Mouse (Mus musculus) kidney, adult 2 months (tissue): Measurements from ENCODE around the gene Etl4. TPM values are rescaled to one million over a fixed set of nuclear protein-coding genes. Genes with fewer than 3 reads are reported as not detected.
A peak's percentile ranks its signal among the peaks of the same experiment; 100 is the strongest.

Experiments used
- DNase-seq: peaks from one replicate; pipeline ENCODE4 v3.0.0; 2021
- H3K27ac ChIP-seq: fragments of 200-500 bp; 2 replicates; pipeline ENCODE4 v1.5.1; 2012; ENCODE audit warnings: low read depth, low read length, control low read depth, inconsistent platforms; ENCODE audit not compliant: insufficient read depth
- H3K27me3 ChIP-seq: fragments of 200-500 bp; replicated peaks from 2 replicates; pipeline ENCODE4 v1.6.1; 2012; ENCODE audit warnings: mild to moderate bottlenecking, moderate library complexity, low read length, inconsistent platforms; ENCODE audit not compliant: control insufficient read depth, insufficient read depth
- H3K36me3 ChIP-seq: fragments of 200-500 bp; 2 replicates; pipeline ENCODE4 v1.6.1; 2012; ENCODE audit warnings: mild to moderate bottlenecking, moderate library complexity, low read length, inconsistent platforms; ENCODE audit not compliant: control insufficient read depth, insufficient read depth
- H3K4me1 ChIP-seq: fragments of 200-500 bp; 2 replicates; pipeline ENCODE4 v1.6.1; 2011; ENCODE audit warnings: low read length; ENCODE audit not compliant: control insufficient read depth, insufficient read depth
- H3K4me3 ChIP-seq: fragments of 200-500 bp; 2 replicates; pipeline ENCODE4 v1.5.1; 2011; ENCODE audit warnings: mild to moderate bottlenecking, low read depth, low read length, control low read depth; ENCODE audit not compliant: insufficient read depth
- CTCF ChIP-seq: fragments of 200-500 bp; conservative IDR thresholded peaks from 2 replicates; pipeline ENCODE4 v1.5.1; 2011; ENCODE audit warnings: low read depth, mild to moderate bottlenecking, control low read depth, low read length, moderate library complexity, mixed read lengths; ENCODE audit not compliant: insufficient read depth, insufficient read length
- POLR2A ChIP-seq: fragments of 200-500 bp; IDR thresholded peaks from one replicate; pipeline ENCODE4 v1.6.1; 2011; ENCODE audit warnings: low read depth, low read length, control low read depth
- WGBS: fragments of 180-500 bp; shearing (Covaris S2); methylation state at CpG from one replicate; pipeline ENCODE4 v1.1.7; 2018; 5-methylcytosine and 5-hydroxymethylcytosine counted together
- polyA plus RNA-seq: library from polyadenylated mRNA; depleted of rRNA; stranded (reverse); fragments of >200 nt; gene quantifications from 2 replicates; pipeline ENCODE4 v1.2.3, GENCODE M21; 2012

Etl4 gene
- polyA plus RNA-seq, 1 experiment = 21.4 TPM

DNA sequence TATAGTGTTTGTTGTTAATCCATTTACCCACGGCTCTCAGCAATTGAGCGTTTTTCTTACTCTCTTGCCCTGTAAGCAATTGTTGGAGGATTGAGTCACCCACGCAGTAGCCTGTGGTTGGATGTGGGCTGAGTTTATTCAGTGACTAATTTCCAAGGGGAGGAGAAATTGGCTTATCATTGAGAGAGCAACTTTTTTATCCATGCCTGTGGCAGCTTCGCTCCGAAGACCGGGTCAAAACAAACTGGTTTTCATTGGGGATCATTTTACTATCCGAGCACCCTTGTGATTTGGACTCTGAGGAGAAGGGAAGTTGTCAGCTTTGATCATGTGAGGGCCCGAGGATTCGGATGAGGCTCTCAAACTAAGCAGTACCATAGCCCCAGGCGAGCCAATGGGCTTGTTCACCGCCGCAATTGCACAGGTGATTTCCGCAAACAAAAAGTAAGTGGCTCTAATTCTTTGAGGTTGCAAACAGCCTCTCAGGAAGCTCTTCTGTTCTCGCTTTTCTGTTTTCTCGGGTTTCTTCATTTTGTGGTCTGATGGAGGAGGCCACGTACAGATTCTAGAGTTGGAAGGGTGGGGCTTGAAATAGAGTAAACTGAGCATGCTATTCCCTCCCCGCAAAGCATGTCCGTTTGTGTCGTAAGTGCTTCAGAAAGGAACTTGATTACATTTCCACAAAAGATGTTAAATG, 827.7 kb downstream of the Etl4 start:
- Histone ChIP-seq H3K4me3 (peak overlapping the region; percentile 50), H3K4me1 (peaks cover 9% of the 10 kb centered on the region), H3K27ac (peak overlapping the region; percentile 53; the same call in 1 of the 2 replicates), H3K36me3 (no peaks in the 10 kb centered on the region), H3K27me3 (no peaks in the 10 kb centered on the region)
- TF ChIP-seq CTCF (no peak), POLR2A (no peak)
- WGBS = 29% methylated on average over 19 of the region's 19 CpGs
- peak; percentile 70 for DNase-seq

GRCm38 (mm10) chr2:20737837-20738236, 828.3 kb downstream of the Etl4 start:
- 39% methylated on average over 4 of the region's 4 CpGs for WGBS
- no peak for DNase-seq
- Histone ChIP-seq H3K4me1 (peaks cover 9% of the 10 kb centered on the region), H3K4me3 (no peak overlapping the region), H3K27me3 (no peaks in the 10 kb centered on the region), H3K27ac (no peak overlapping the region), H3K36me3 (no peaks in the 10 kb centered on the region)
- TF ChIP-seq POLR2A (no peak), CTCF (no peak)

GRCm38 (mm10) chr2:20747723-20748122, 838.1 kb downstream of the Etl4 start:
- no peaks in the 10 kb centered on the region for H3K4me1 ChIP-seq

GRCm38 (mm10) chr2:20748481-20748880, 838.9 kb downstream of the Etl4 start:
- Histone ChIP-seq H3K27me3 (no peaks in the 10 kb centered on the region), H3K27ac (no peak overlapping the region), H3K4me1 (no peaks in the 10 kb centered on the region; the same call in 1 of the 2 replicates), H3K36me3 (no peaks in the 10 kb centered on the region), H3K4me3 (no peak overlapping the region)
- TF ChIP-seq POLR2A (no peak), CTCF (no peak)
- DNase-seq = no peak
- 53% methylated on average over 1 of the region's 1 CpGs for WGBS

More at GRCm38 (mm10) chr2:20747723-20748122, 838.1 kb downstream of the Etl4 start:
- WGBS = 71% methylated on average over 1 of the region's 1 CpGs
- no peak overlapping the region for H3K4me3 ChIP-seq
- TF ChIP-seq POLR2A = no peak
- TF ChIP-seq CTCF = no peak
- no peak for DNase-seq
- H3K27me3 ChIP-seq = no peaks in the 10 kb centered on the region
- no peaks in the 10 kb centered on the region for H3K36me3 ChIP-seq
- H3K27ac ChIP-seq = no peak overlapping the region

DNA sequence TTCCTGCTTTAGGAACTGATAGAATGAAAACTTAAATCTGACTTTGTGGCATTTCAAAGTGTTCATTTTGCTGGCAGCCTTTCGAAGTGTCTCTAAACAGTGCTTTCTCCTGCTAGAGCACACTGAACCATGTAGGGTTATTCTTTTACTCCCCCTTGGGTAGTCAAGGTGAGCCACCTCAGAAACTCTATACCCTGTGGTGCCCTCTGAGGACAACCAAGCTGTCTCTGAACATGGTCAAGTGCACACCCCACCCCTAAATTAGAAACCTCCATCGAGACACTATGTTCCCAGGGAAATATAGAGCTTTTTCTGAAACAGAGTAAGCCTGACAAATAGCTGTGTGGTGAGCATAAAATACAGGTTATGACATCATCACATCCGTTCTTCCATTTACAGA, 840.1 kb downstream of the Etl4 start:
- Histone ChIP-seq H3K4me3 (no peak overlapping the region), H3K27ac (no peak overlapping the region), H3K4me1 (no peaks in the 10 kb centered on the region; the same call in 1 of the 2 replicates), H3K27me3 (no peaks in the 10 kb centered on the region), H3K36me3 (no peaks in the 10 kb centered on the region)
- TF ChIP-seq POLR2A (no peak), CTCF (no peak)
- 64% methylated on average over 3 of the region's 3 CpGs for WGBS
- DNase-seq = no peak

GRCm38 (mm10) chr2:20753282-20754110, 843.9 kb downstream of the Etl4 start:
- no peaks in the 10 kb centered on the region for H3K27me3 ChIP-seq
- DNase-seq = peak; percentile 46
- no peak overlapping the region for H3K4me3 ChIP-seq
- TF ChIP-seq CTCF = no peak
- TF ChIP-seq POLR2A = no peak
- H3K4me1 ChIP-seq = no peaks in the 10 kb centered on the region; the same call in 1 of the 2 replicates
- H3K36me3 ChIP-seq = no peaks in the 10 kb centered on the region
- 59% methylated on average over 8 of the region's 8 CpGs for WGBS
- no peak overlapping the region for H3K27ac ChIP-seq

GRCm38 (mm10) chr2:20756964-20757363, 847.4 kb downstream of the Etl4 start:
- no peaks in the 10 kb centered on the region; the same call in 1 of the 2 replicates for H3K36me3 ChIP-seq
- TF ChIP-seq CTCF (no peak), POLR2A (no peak)
- H3K27ac ChIP-seq = no peak overlapping the region
- no peak for DNase-seq
- no peak overlapping the region for H3K4me3 ChIP-seq
- whole genome bisulfite sequencing = 74% methylated on average over 3 of the region's 3 CpGs
- no peaks in the 10 kb centered on the region for H3K27me3 ChIP-seq
- H3K4me1 ChIP-seq = no peaks in the 10 kb centered on the region; the same call in 1 of the 2 replicates
